Mouse (Mus musculus) monocyte, adult 5-6 weeks (primary cell): Measurements from ENCODE around the gene Tnip3. TPM values are rescaled to one million over a fixed set of nuclear protein-coding genes. Genes with fewer than 3 reads are reported as not detected.

Experiments used
- ATAC-seq: fragments of 153-309, 156-312 bp; replicated peaks from 2 replicates; pipeline ENCODE4 v1.8.0; 2017; ENCODE audit warnings: mild to moderate bottlenecking; ENCODE audit not compliant: low TSS enrichment, insufficient number of reproducible peaks, severe bottlenecking, poor library complexity, low FRiP score
- total RNA-seq: library from RNA; stranded (forward); fragments of 200-1000, 200-491, 200-594 nt; gene quantifications from 3 replicates; pipeline ENCODE4 v1.2.3, GENCODE M21; 2017

The Tnip3 gene
- total RNA-seq, 1 experiment from 2014 or later, result 39.3 TPM

- ATAC-seq, result no peak
Measured at GRCm38 (mm10) chr6:65623016-65623715, 98.1 kb downstream of the Tnip3 start.

- ATAC-seq, result no peak
Measured at GRCm38 (mm10) chr6:65630578-65630977, 105.5 kb downstream of the Tnip3 start.

- no peak for ATAC-seq
Measured at GRCm38 (mm10) chr6:65632184-65632583, 107.1 kb downstream of the Tnip3 start.

GRCm38 (mm10) chr6:65642431-65642830, 117.3 kb downstream of the Tnip3 start:
- no peak for ATAC-seq

GRCm38 (mm10) chr6:65644110-65644509, 119.0 kb downstream of the Tnip3 start:
- no peak for ATAC-seq

GRCm38 (mm10) chr6:65646408-65646807, 121.3 kb downstream of the Tnip3 start:
- ATAC-seq, result no peak

- peak; percentile 79 for ATAC-seq
Measured at GRCm38 (mm10) chr6:65647731-65648130, 122.6 kb downstream of the Tnip3 start.

- no peak for ATAC-seq
Measured at GRCm38 (mm10) chr6:65651376-65651775, 126.3 kb downstream of the Tnip3 start.

- no peak for ATAC-seq
Measured at GRCm38 (mm10) chr6:65661272-65661671, 136.2 kb downstream of the Tnip3 start.

GRCm38 (mm10) chr6:65662050-65662449, 136.9 kb downstream of the Tnip3 start:
- no peak; the same call in 1 of the 2 replicates for ATAC-seq

- ATAC-seq, result no peak
Measured at GRCm38 (mm10) chr6:65663990-65664389, 138.9 kb downstream of the Tnip3 start.

- ATAC-seq, result no peak
Measured at GRCm38 (mm10) chr6:65666295-65666694, 141.2 kb downstream of the Tnip3 start.

- ATAC-seq, result no peak
Measured at GRCm38 (mm10) chr6:65669971-65670370, 144.9 kb downstream of the Tnip3 start.

- ATAC-seq, result no peak
Measured at GRCm38 (mm10) chr6:65670981-65671411, 145.9 kb downstream of the Tnip3 start.

- peak; percentile 74 for ATAC-seq
Measured at GRCm38 (mm10) chr6:65671451-65671850, 146.3 kb downstream of the Tnip3 start, which contains the start of gene Ndnf. Ndnf (plus strand) TSS chr6:65671590.

- peak; percentile 50 for ATAC-seq
Measured at GRCm38 (mm10) chr6:65672131-65673031, 147.3 kb downstream of the Tnip3 start.
